Mouse (Mus musculus) lung, postnatal 0 days (tissue): ENCODE data around the gene Foxp2.

ENCODE experiments used
- CTCF ChIP-seq: IDR thresholded peaks from 2 replicates; pipeline ENCODE4 v1.5.1; 2016; ENCODE audit warnings: antibody characterized with exemption, mild to moderate bottlenecking
- EP300 ChIP-seq: IDR thresholded peaks from 2 replicates; pipeline ENCODE4 v1.6.1; 2016; ENCODE audit warnings: antibody characterized with exemption, mild to moderate bottlenecking, control low read depth

DNA sequence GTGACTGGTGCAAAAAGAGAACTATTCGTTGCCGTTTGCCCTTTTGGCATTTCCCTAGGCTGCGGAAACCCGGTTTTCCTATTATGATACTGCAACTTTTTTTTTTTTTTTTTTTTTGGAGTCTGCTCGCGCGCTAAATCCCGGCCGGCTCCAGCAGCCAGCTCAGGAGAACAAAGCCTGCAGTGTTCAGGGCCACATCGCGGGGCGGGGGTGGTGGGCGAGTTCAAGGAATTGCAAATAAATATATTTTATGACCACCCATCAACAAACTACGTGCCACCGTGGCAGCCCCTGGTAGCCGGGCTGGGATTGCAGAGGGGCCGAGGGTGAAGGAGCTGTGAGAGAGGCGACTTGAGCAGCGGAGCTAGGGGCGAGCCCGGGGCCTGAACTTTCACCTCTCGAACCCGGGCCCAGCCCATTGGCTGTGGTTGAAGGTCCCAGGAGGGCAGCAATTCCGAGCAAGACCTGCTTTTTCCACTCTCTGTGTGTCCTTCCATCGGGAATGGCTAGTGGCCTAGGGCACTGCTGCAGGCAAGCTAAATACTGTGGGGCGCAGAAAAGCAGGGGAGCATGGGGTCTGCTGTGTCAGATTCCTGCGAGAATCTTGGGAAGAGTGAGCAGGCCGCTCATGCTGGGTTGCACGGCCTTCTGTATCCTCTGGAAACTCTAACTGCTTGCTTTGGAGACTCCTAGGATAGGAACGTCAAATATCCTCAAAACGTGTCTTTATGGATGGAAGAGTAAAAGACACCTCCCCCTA, 2.9 kb upstream of the Foxp2 start:
- TF ChIP-seq CTCF (no peak), EP300 (no peak)
